Mouse (Mus musculus) cerebellum, adult 9-10 months (tissue): Measurements from ENCODE around the gene Gm10142.
"Not testable (repeated sequence)": the region's sequence is repeated elsewhere in the genome, so short reads cannot be mapped to it uniquely, and the experiment has no call there.

Experiments
- DNase-seq: peaks from one replicate; pipeline ENCODE4 v3.0.0; 2022

Gm10142 gene

DNA sequence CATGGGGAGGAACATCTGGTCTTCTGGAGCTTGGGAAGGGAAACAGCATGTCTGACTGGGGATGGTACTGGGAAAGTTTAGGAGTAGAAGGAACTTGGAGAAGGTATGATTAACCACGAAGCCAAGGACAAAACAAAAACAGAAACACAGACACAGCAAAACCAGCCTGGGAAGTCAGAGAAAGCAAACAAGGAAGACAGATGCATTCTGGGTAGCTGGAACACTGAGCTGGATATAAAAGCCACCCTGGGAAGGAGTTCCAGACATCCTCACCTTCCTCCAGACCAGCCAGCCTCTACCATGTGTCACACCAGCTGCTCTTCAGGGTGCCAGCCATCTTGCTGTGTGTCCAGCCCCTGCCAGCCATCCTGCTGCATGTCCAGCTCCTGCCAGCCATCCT lies at the start of gene Gm10142:
Gm10142 (plus strand) TSS at position 301 of the 400 bp plus-strand sequence.
- DNase-seq, result no peak

DNA sequence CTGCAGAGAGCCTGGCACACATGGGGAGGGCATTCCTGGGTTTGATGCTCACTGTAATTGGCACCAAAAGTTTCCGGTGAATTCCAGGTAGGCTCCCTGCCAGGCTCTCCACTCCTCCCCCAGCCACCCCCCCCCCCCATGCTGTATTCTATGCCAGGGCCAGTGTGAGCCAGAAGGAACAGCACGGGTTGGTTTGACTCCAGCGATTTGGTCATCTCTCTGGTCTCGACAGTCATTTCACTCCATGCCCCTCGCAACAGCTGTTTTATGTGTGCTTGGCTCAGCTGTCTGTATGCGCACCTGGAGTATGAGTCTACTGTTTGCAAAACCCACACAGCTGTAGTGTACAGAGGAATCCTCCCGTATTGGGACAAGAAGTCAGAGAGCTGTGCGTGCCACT lies 49.3 kb upstream of the Gm10142 start:
- no peak for DNase-seq

DNA sequence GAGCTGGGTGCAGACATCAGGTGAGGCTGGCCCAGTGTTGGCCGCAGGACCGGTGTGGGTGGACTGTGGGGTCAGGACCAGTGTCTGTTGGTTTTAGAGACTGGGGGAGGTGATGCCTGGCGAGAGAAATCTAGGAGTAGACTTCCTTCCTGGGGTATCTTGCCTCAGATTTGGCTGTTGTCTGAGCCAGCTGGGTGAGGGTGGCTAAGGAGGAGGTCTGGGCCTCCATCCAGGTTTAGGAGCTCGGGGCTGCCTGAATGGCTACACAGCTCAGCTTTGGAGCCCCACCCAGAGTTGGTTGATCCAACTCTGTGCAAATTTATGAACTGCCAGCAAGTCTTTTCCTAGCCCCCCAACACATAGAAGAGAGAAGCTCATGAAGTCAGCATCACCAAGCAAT lies 48.2 kb upstream of the Gm10142 start:
- no peak for DNase-seq

DNA sequence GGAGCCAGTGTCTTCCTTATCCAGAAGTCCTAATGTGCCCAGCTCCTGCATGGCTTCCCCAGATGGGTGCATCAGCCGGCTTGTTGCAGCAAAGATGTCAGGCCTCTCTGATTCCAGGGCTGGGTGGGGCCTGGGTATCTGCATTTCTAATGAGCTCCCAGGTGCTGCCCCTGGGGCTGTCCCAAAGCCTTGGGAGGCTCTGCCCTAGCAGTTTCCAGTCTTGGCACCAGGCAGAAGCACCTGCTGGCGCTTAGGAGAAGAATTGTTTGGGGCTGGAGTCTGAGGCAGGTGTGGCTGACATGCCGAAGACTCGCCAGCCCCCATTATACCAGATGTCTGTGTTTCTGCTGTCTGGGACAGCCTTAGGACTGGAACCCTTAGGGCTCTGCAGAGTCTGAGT lies 44.9 kb upstream of the Gm10142 start:
- DNase-seq, result no peak

DNA sequence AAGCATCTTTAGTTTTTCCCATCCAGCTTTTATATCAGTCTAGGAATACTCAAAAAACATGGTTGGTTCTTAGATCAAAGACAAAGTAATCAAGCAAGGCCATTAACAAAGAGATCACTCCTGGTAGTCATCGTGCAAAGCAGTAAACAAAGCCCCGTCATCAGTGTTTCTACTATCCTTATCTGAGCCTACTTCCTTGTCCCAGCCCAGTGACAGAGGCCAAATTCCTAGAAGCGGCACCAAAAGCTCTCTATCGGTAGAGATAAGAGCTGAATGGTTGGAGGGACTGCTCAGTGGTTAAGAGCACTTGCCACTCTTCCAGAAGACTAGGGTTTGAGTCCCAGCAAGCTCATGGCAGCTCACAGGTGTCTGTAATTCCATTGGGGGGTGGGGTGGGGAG lies 44.1 kb upstream of the Gm10142 start:
- no peak for DNase-seq

DNA sequence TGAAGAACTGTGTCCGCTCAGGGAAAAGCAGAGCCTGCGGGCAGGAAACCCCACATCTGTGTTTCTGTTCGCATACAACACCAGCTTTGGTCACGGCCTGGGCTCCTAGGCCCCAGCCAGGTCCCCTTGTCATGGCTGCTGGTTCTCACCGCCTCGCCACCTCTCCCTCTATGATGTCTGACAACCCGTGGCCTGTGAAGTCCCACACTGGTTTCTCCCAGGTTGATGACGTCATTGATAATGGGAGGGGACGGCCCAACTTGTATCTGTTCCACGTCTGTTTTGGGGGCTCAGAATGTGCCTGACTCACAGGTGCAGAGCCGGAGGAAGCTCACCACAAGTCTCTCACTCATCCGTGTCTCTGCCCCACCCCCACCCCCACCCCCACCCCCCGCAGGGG lies 41.8 kb upstream of the Gm10142 start:
- DNase-seq, result no peak

DNA sequence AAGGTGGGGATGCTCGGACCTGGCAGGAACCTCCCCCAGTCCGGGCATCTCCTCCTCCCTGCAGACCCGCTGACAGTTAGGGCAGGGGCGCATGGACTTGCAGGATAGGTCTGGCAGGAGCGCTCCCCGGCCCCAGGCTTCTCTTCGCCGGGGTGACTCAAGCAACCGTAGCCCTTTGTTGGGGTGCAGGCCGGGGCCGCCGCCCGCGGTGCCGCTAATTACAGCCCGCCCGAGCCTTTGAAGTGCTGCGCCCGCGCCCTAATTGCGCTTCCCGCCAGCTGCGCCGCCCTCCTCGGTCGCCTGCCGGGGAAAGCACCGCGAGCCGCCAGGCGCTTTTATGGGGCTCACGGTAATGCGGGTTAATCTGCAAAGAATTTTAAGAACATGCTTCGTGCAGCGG lies 38.0 kb upstream of the Gm10142 start:
- DNase-seq, result no peak

DNA sequence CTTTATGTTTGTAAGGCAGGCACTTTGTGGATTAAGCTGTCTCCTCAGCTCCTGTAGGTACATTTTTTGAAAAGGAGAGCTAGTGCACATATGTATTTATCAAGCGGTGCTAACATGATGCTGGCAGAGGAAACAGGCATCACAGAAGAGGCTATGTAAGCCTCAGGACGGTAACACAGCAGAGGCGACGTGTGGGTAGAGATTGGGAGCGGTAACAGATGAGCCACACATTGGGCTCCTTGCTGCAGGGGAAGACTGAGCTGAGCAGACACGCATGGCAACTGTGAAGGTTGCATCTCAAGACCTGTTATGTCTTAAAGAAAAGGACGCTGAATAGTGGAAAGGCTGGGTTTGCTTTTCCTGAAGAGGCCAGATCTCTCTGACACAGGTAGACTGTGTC lies 32.6 kb upstream of the Gm10142 start:
- no peak for DNase-seq

DNA sequence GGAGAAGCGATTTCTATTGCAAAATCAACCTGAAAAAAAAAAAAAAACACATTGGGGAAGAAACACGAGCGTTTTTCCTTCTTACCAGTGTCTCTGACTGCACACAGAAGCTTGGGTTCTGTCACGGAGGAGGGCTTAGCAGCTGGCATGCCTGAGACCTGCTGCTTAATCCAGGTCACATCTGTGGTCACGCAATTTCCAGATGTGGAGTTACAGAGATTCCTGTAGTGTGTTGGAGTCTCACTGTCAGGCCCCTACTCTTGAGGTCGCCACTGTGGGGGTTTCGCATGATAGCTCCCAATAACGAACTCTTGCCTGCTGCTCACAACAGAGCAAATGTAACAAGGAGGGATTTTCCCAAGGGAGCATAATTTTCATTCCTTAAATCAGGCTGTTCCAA lies 31.4 kb upstream of the Gm10142 start:
- DNase-seq, result no peak

DNA sequence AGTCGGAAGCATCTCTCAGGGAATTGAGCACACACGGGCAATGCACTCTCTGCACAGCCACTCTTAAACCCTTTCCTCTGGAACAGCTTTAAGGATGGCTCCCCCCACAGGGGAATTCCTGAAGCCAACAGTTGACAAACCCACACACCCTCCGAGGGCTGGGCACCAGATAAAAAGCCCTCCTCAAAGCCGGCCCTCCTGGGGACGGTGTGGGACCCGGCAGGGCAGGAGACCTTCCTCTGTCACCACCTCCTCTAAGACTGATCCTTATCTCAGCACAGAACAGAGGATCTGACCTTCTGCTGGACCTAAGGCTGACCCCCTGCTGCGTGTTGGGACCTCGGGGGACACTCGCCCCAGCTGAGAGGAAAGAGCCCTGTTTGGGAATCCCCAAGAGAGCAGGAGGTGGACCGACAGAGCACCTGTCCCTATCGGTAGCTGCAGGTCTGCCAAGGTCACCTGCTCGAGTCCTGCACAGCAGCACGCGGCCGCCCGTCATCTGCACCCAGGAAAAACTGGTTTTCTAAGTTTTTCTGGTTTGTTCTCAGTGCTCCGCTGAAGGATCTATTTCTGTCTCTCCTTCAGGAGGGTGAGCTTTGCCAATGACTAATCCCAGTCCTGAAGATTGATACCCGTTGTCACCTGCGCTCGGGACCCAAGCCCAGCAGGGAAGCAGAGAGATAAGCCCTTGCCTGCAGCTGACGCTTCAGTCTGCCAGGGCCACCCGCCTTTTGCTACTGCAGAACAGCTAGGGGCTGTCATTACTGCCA lies 29.5 kb upstream of the Gm10142 start, which contains the start of gene Tspear:
Tspear (plus strand) TSS at position 675 of the 770 bp plus-strand sequence.
- no peak for DNase-seq

DNA sequence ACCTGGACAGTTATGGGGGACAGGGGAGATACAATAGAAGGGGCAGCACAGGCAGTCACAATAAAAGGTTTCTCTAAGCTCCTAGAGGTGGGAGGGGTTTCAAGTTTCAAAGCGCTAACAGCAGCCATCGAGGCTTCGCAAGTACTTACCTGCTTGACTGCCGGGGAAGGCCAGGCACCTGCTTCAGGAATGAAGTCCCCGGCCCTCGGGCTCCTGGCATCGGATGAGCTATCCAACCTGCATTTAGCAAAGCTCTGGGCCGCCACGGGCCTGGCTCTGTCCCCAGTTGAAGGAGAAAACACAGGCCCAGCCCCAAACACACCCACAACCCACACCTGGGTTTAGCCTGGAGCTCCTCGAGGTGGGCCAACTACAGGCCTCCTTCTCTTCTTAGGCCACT lies 28.6 kb upstream of the Gm10142 start:
- DNase-seq, result no peak

DNA sequence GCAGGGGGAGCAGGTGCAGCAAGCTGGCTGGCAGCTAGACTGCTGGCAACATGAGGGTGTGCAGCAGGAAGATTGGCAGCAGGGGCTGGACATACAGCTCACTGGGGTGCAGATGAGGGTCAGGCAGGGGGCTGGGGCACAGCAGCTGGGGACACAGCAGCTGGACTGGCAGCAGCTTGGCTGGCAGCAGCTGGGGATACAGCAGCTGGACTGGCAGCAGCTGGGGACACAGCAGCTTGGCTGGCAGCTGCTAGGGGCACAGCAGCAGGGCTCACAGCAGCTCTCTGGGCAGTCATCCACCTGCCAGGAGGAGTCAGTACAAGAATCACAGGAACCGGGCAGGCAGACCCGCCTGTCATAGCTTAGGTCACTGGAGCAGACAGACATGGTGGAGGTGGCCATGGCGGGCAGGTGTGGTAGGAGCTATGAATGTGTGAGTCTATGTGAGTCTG lies 25.2 kb upstream of the Gm10142 start, which contains the start of gene Gm19402:
Gm19402 (minus strand) TSS at position 402 of the 452 bp plus-strand sequence.
- not testable (repeated sequence) for DNase-seq

DNA sequence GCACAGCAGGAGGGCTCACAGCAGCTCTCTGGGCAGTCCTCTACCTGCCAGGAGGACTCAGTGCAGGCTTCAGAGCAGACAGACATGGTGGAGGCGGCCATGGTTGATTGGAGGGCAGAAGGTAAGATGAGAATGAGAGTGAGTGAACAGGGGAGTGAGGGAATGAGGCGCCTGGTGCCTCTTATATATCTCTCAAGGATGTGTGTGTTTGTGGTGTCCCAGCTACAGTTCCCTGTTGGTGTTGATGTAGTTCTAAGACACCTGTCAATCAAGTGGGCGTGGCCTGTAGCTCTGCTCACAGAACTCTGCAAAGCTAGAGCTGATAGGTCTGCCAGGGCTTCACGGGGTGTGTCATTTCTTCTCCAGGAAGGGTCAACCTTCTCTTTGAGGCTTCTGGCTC lies 18.5 kb upstream of the Gm10142 start, which contains the start of gene Gm9508:
Gm9508 (minus strand) TSS at position 101 of the 400 bp plus-strand sequence.
- DNase-seq, result no peak

DNA sequence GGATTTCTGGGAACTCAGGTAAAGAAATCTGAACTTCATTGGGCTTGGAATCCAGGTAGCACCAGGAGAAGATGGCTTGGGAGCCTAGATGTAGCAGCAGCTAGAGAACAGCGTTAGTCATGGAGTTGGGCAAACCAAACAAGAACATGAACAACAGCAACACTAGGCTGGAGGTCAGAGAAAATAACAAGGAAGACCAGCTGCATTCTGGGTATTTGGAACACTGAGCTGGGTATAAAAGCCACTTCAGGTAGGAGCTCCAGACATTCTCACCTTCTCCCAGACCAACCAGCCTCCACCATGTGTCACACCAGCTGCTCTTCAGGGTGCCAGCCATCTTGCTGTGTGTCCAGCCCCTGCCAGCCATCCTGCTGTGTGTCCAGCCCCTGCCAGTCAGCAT lies 9.3 kb upstream of the Gm10142 start, which contains the start of gene Gm10272:
Gm10272 (plus strand) TSS at position 301 of the 400 bp plus-strand sequence.
- DNase-seq, result no peak

DNA sequence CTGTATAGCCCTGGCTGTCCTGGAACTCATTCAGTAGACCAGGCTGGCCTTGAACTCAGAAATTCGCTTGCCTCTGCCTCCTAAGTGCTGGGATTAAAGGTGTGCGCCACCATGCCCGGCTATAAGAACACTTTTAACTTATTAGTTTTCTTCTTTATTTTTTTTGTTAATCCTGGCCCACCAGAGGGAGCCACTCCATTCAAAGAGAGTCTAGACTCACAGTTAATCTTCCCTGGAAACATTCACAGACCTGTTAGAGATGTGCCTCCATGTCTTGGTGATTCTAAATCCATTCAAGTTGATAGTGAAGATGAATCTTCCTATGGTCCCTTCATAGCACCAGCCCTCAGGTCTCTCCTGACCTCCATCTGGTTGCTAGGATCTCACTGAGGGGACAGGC lies 5.8 kb upstream of the Gm10142 start:
- DNase-seq, result no peak

DNA sequence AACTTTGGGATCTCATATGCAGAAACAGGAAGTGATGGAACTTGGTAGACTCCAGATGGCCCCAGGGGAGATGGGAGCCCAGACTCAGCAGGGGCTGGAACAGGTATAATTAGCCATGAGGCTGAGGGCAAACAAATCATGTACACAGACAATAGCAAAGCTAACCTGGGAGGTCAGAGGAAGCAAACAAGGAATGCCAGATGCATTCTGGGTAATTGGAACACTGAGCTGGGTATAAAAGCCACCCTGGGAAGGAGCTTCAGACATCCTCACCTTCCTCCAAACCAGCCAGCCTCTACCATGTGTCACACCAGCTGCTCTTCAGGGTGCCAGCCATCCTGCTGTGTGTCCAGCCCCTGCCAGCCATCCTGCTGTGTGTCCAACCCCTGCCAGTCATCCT lies 4.5 kb upstream of the Gm10142 start, which contains the start of gene Gm10024:
Gm10024 (plus strand) TSS at position 301 of the 400 bp plus-strand sequence.
- not testable (repeated sequence) for DNase-seq

DNA sequence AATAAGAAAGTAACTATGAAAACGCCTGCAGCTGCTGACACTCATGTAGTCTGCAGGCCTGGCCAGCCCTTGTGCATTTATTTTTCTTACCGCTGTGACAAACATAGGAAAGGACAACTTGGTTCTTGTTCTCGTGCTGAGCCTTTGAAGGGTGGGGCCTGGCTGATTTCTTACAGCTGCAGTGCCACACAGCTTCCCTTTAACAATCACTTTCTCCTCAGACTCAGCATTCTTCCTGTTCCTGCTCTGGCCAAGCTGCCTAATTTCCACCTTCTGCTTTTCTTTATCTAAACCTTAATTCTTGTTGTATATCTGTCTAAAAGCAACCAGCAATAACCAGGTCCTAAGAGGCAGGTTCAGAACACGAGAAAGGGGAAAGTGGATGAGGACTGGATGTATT lies 1.9 kb upstream of the Gm10142 start:
- no peak for DNase-seq

DNA sequence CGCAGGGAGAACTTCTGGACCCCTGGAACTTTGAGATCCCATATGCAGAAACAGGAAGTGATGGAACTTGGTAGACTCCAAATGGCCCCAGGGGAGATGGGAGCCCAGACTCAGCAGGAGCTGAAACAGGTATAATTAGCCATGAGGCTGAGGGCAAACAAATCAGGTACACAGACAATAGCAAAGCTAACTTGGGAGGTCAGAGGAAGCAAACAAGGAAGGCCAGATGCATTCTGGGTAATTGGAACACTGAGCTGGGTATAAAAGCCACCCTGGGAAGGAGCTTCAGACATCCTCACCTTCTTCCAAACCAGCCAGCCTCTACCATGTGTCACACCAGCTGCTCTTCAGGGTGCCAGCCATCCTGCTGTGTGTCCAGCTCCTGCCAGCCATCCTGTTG lies 4.7 kb downstream of the Gm10142 start, which contains the start of gene Krtap12-1:
Krtap12-1 (plus strand) TSS at position 301 of the 400 bp plus-strand sequence.
- not testable (repeated sequence) for DNase-seq

DNA sequence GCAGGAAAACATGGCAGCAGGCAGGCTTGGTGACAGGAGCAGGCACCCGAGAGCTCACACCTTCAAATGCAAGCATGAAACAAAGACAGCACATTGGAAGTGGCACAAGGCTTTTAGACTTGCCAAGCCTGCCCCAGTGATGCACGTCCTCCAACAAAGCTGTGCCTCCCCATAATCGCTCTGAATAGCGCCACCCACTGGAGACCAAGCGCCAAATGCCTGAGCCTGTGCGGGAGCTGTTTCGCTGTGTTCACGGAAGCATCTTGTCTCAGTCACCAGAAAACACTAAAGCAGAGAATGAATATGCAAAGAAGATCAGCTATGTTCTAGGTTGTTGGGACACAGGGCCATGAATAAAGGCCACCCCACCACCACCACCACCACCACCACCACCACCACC lies 9.2 kb downstream of the Gm10142 start:
- no peak for DNase-seq

DNA sequence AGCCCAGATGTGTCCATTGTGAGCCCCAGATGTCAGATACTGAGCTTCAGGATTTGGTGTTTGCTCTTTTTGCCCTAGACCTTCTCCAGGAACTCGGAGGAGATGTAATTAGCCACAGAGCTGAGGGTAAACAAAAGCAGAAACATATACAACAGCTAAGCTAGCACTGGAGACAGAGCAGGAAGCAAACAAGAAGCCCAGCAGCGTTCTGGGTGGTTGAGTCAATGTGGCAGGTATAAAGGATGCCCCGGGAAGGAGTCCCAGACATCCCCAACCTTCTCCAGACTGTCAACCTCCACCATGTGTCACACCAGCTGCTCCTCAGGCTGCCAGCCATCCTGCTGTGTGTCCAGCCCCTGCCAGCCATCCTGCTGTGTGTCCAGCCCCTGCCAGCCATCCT lies 10.6 kb downstream of the Gm10142 start, which contains the start of gene Gm10100:
Gm10100 (plus strand) TSS at position 301 of the 400 bp plus-strand sequence.
- DNase-seq, result peak; percentile 6

DNA sequence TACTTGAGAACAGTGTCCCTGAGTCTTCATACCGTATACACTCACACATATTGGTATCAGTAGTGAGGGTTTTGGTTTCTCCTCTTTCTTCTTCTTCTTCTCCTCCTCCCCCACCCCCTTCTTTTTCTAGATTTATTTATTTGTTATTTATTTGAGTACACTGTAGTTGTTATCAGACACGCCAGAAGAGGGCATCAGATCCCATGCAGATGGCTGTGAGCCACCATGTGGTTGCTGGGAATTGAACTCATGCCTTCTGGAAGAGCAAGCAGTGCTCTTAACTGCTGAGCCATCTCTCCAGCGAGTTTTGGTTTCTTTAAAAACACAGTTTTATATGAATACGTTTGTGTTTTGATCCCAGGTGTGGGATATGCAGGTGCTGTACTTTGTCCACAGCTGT lies 12.7 kb downstream of the Gm10142 start:
- no peak for DNase-seq

DNA sequence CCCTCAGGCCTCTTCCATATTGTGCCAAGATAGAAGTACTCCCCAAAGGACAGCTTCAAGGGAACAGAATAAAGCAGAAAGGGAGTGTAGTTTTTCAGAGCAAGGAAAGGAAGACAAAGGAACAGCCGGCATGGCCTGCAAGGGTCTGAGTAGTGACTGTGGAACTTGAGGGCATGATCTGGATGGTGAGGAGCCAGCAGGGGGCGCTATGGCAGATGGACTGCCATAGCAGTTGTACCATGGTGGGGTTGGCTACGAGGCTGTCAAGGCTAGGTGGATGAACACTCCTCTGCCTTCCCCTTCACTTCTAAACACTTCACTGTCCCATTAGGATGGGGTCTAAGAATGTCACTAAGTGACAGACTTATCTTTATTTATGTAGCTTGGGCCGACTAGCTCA lies 13.6 kb downstream of the Gm10142 start:
- DNase-seq, result no peak

DNA sequence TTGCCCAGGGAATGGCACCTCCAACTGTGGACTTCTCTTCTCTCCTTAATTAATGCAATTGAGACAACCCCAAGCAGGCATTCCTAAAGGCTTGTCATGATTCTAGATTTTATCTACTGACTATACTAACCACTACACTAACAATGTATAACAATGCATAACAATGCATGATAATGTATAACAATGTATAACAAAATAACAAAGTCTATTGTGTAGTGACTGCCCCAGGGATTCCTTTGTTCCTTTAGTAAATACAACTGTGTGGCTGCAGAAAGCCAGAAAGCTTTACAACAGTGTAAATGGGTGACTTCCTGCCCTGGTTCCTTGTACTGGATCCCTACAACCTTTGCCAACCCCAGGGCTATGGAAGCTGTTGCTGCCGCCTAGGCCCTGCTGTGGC lies 20.3 kb downstream of the Gm10142 start:
- DNase-seq, result no peak

DNA sequence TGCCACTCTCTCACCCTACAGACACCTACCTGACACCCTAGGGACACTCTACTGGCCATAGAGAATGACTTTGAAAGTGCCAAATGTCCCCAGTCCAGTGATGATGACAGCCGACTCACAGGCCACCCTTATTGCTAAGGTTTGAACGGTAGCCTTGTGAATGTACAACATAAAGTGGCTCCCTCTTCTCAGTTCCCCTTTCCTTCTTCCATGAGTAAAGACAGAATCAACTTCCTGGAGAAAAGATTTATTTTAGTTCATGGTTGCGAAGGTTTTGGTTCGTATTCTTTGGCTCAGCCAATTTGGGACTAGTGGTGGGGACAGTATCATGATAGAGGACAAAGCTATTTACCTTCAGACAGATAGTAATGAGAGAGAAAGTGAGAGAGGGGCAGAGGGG lies 23.3 kb downstream of the Gm10142 start:
- DNase-seq, result no peak
